Mouse (Mus musculus): ENCODE measurements around the gene Adk. TPM values are rescaled to one million over a fixed set of nuclear protein-coding genes. Genes with fewer than 3 reads are reported as not detected.

Adk gene
- total and polyA plus RNA-seq, 3 experiments: 104 to 253 (median 212) TPM

- H3K36me3 ChIP-seq (ENCODE audit: control insufficient read depth, insufficient read depth, low read length): peaks cover 9% of the 10 kb centered on the region
- H3K27ac ChIP-seq: no peak overlapping the region
- TF ChIP-seq POLR2A (IDR thresholded peaks at IDR 0.05; ENCODE audit: insufficient read depth, low read depth, low read length) (no peak), EP300 (IDR thresholded peaks at IDR 0.05; ENCODE audit: insufficient read depth, low read depth, low read length) (no peak), CTCF (IDR thresholded peaks at IDR 0.05) (no peak)
- no peaks in the 10 kb centered on the region for H3K27me3 ChIP-seq (ENCODE audit: control insufficient read depth, insufficient read depth, low read length)
- H3K4me1 ChIP-seq (ENCODE audit: control insufficient read depth, insufficient read depth, low read length): no peaks in the 10 kb centered on the region; the same call in none of the 2 replicates
- no peak overlapping the region for H3K9ac ChIP-seq (ENCODE audit: low read depth, low read length)
- DNase-seq: no peak
- intact Hi-C loops (cut with DNase I): loop anchor here (10.0 kb wide), 1 partner anchor 310 kb away; no protein-coding TSS in a partner anchor
- no peak overlapping the region for H3K4me3 ChIP-seq
- peaks cover 2% of the 10 kb centered on the region; the same call in 1 of the 2 replicates for H3K79me2 ChIP-seq (replicated peaks; ENCODE audit: control insufficient read depth, insufficient read depth, low read length)
Observed at GRCm38 (mm10) chr14:21114339-21114738, 62.0 kb downstream of the Adk start.

- intact Hi-C loops (cut with DNase I): loop anchor here (10.0 kb wide), 1 partner anchor 311 kb away; no protein-coding TSS in a partner anchor
- TF ChIP-seq EP300 (IDR thresholded peaks at IDR 0.05; ENCODE audit: insufficient read depth, low read depth, low read length): no peak
- no peak for TF ChIP-seq POLR2A (IDR thresholded peaks at IDR 0.05; ENCODE audit: insufficient read depth, low read depth, low read length)
- no peak for TF ChIP-seq CTCF (IDR thresholded peaks at IDR 0.05)
- 64% methylated on average over 4 of the region's 4 CpGs for WGBS
Observed at GRCm38 (mm10) chr14:21115318-21115717, 62.9 kb downstream of the Adk start.

GRCm38 (mm10) chr14:21115888-21116460 lies 63.6 kb downstream of the Adk start:
- no peaks in the 10 kb centered on the region for H3K27me3 ChIP-seq (ENCODE audit: control insufficient read depth, insufficient read depth, low read length)
- TF ChIP-seq CTCF (IDR thresholded peaks at IDR 0.05) (peak; percentile 73), EP300 (IDR thresholded peaks at IDR 0.05; ENCODE audit: insufficient read depth, low read depth, low read length) (no peak), POLR2A (IDR thresholded peaks at IDR 0.05; ENCODE audit: insufficient read depth, low read depth, low read length) (no peak)

More at GRCm38 (mm10) chr14:21115318-21115717, 62.9 kb downstream of the Adk start:
- Histone ChIP-seq H3K36me3 (ENCODE audit: control insufficient read depth, insufficient read depth, low read length) (peaks cover 9% of the 10 kb centered on the region), H3K27me3 (ENCODE audit: control insufficient read depth, insufficient read depth, low read length) (no peaks in the 10 kb centered on the region), H3K79me2 (replicated peaks; ENCODE audit: control insufficient read depth, insufficient read depth, low read length) (peaks cover 2% of the 10 kb centered on the region; the same call in 1 of the 2 replicates), H3K4me1 (ENCODE audit: control insufficient read depth, insufficient read depth, low read length) (no peaks in the 10 kb centered on the region; the same call in none of the 2 replicates), H3K4me3 (no peak overlapping the region), H3K9ac (ENCODE audit: low read depth, low read length) (no peak overlapping the region), H3K27ac (no peak overlapping the region)
- DNase-seq: no peak

GRCm38 (mm10) chr14:21118095-21118494 lies 65.7 kb downstream of the Adk start:
- Histone ChIP-seq H3K36me3 (ENCODE audit: control insufficient read depth, insufficient read depth, low read length) (peaks cover 9% of the 10 kb centered on the region), H3K27ac (peak overlapping the region; percentile 75), H3K4me3 (no peak overlapping the region), H3K4me1 (ENCODE audit: control insufficient read depth, insufficient read depth, low read length) (peaks cover 2% of the 10 kb centered on the region), H3K79me2 (replicated peaks; ENCODE audit: control insufficient read depth, insufficient read depth, low read length) (0 out of 2 replicates have a peak, but pooled peaks cover 2% of the 10 kb centered on the region), H3K9ac (ENCODE audit: low read depth, low read length) (no peak overlapping the region), H3K27me3 (ENCODE audit: control insufficient read depth, insufficient read depth, low read length) (no peaks in the 10 kb centered on the region)
- WGBS: 36% methylated on average over 4 of the region's 4 CpGs
- no peak for DNase-seq
- intact Hi-C loops (cut with DNase I): loop anchor here (10.0 kb wide), 1 partner anchor 313 kb away; no protein-coding TSS in a partner anchor
- no peak for TF ChIP-seq CTCF (IDR thresholded peaks at IDR 0.05)
- no peak for TF ChIP-seq POLR2A (IDR thresholded peaks at IDR 0.05; ENCODE audit: insufficient read depth, low read depth, low read length)
- TF ChIP-seq EP300 (IDR thresholded peaks at IDR 0.05; ENCODE audit: insufficient read depth, low read depth, low read length): no peak

More at GRCm38 (mm10) chr14:21115888-21116460, 63.6 kb downstream of the Adk start:
- WGBS: 32% methylated on average over 3 of the region's 3 CpGs
- Histone ChIP-seq H3K36me3 (ENCODE audit: control insufficient read depth, insufficient read depth, low read length) (peaks cover 9% of the 10 kb centered on the region), H3K9ac (ENCODE audit: low read depth, low read length) (no peak overlapping the region), H3K4me1 (ENCODE audit: control insufficient read depth, insufficient read depth, low read length) (peaks cover 2% of the 10 kb centered on the region), H3K4me3 (no peak overlapping the region), H3K79me2 (replicated peaks; ENCODE audit: control insufficient read depth, insufficient read depth, low read length) (peaks cover 4% of the 10 kb centered on the region; the same call in 1 of the 2 replicates), H3K27ac (no peak overlapping the region; the same call in 1 of the 2 replicates)
- intact Hi-C loops (cut with DNase I): loop anchor here (10.0 kb wide), 1 partner anchor 311 kb away; no protein-coding TSS in a partner anchor
- DNase-seq: no peak

GRCm38 (mm10) chr14:21119653-21120313 lies 67.4 kb downstream of the Adk start:
- Histone ChIP-seq H3K36me3 (ENCODE audit: control insufficient read depth, insufficient read depth, low read length) (peaks cover 9% of the 10 kb centered on the region), H3K79me2 (replicated peaks; ENCODE audit: control insufficient read depth, insufficient read depth, low read length) (0 out of 2 replicates have a peak, but pooled peaks cover 2% of the 10 kb centered on the region), H3K27me3 (ENCODE audit: control insufficient read depth, insufficient read depth, low read length) (no peaks in the 10 kb centered on the region), H3K4me3 (no peak overlapping the region), H3K9ac (ENCODE audit: low read depth, low read length) (no peak overlapping the region), H3K4me1 (ENCODE audit: control insufficient read depth, insufficient read depth, low read length) (peaks cover 2% of the 10 kb centered on the region), H3K27ac (peak overlapping the region; percentile 70)
- intact Hi-C loops (cut with DNase I): loop anchor here (2.0 to 10.0 kb wide), 2 partner anchors 315 to 621 kb away; no protein-coding TSS in a partner anchor
- WGBS: 53% methylated on average over 9 of the region's 9 CpGs
- no peak for TF ChIP-seq POLR2A (IDR thresholded peaks at IDR 0.05; ENCODE audit: insufficient read depth, low read depth, low read length)
- TF ChIP-seq CTCF (IDR thresholded peaks at IDR 0.05): no peak
- no peak for TF ChIP-seq EP300 (IDR thresholded peaks at IDR 0.05; ENCODE audit: insufficient read depth, low read depth, low read length)
- peak in 1 of 2 experiments; percentile 26 for DNase-seq

Measured in heart, adult 2 months (tissue).